Mouse (Mus musculus): Measurements from ENCODE around the gene Vmn1r210. TPM values are rescaled to one million over a fixed set of nuclear protein-coding genes. Genes with fewer than 3 reads are reported as not detected.
"Not testable (repeated sequence)": the region's sequence is repeated elsewhere in the genome, so short reads cannot be mapped to it uniquely, and the experiment has no call there.

The Vmn1r210 gene
- polyA plus RNA-seq, 1 experiment from 2014 or later, result not detected

DNA sequence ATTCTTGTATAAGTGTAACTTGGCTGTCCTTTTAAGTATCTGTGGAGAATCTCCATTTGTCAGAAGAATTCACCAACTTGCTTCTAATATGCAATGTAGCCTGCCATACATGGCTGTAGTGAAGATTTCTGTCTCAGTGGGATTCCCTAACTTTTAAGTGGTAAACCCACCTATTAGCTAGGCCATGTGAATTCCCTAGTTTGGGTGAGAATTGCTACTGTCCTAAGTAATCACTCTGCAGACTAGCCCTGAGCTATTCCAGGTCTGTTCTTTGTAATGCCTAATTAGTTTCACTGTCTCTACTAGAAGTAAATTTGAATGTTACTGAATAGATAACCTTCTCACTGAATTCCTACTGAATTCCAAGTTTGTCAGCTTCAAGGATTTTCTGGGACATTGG is 47.0 kb downstream of the Vmn1r210 start:
- ATAC-seq, result not testable (repeated sequence)

DNA sequence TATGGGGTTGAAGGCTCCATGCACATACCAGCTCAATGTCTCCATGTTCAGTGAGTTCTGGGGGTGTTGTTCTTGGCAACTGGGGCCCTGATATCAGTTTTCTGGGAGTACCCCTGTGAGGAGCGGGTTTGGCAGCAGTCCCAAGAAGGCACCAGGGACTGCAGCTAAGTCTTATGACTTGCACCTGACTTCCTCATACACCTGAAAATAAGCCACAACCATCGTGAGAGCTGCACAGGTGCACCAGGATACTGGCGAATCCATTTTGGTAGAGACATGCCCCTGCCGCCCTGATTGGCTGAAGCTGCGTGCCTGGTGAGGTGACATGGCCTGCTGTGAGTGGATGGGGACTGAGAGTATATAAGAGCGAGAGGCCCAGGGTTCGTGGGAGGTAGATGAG is 53.8 kb downstream of the Vmn1r210 start, which contains the start of gene Vmn1r208:
TSS of gene Vmn1r208 (minus strand) at position 101 of the 400 bp plus-strand sequence.
- H3K27me3 ChIP-seq (ENCODE audit: insufficient read depth, low read length); H3K9me3 ChIP-seq (ENCODE audit: low read length); H3K27ac ChIP-seq (ENCODE audit: low read depth); H3K9ac ChIP-seq (replicated peaks); ATAC-seq; H3K4me3 ChIP-seq (ENCODE audit: low read depth, low read length); H3K4me2 ChIP-seq (ENCODE audit: low read depth, low read length); DNase-seq; H3K36me3 ChIP-seq (replicated peaks; ENCODE audit: insufficient read depth, low read length); H3K4me1 ChIP-seq (ENCODE audit: insufficient read depth): not testable (repeated sequence)
- no CpG with 5 or more reads among the region's 7 CpGs for WGBS (ENCODE audit: insufficient replicate concordance)

More for the DNA sequence above, 47.0 kb downstream of the Vmn1r210 start:
- not testable (repeated sequence) for H3K36me3 ChIP-seq (replicated peaks; ENCODE audit: insufficient read depth, low read length); H3K4me2 ChIP-seq (ENCODE audit: low read depth, low read length); H3K4me3 ChIP-seq (ENCODE audit: low read depth, low read length); H3K4me1 ChIP-seq (ENCODE audit: insufficient read depth); DNase-seq; H3K9me3 ChIP-seq (ENCODE audit: low read length); H3K9ac ChIP-seq (replicated peaks); H3K27ac ChIP-seq (ENCODE audit: low read depth); H3K27me3 ChIP-seq (ENCODE audit: insufficient read depth, low read length)

Other genes starting within 250 kb of the Vmn1r210 start
- not detected in 2 replicates for gene Vmn1r205, start 238.3 kb downstream of the Vmn1r210 start, polyA plus RNA-seq (2015; fragmentation: Nextera tagmentation; extraction: Ambion mirVana)
- not detected in 2 replicates for gene Vmn1r206, start 207.1 kb downstream of the Vmn1r210 start, polyA plus RNA-seq (2015; fragmentation: Nextera tagmentation; extraction: Ambion mirVana)
- not detected in 2 replicates for gene Vmn1r207-ps, start 101.7 kb downstream of the Vmn1r210 start, polyA plus RNA-seq (2015; fragmentation: Nextera tagmentation; extraction: Ambion mirVana)
- not detected in 2 replicates for gene Vmn1r208, start 53.9 kb downstream of the Vmn1r210 start, polyA plus RNA-seq (2015; fragmentation: Nextera tagmentation; extraction: Ambion mirVana)
- gene Vmn1r209, start 21.7 kb downstream of the Vmn1r210 start, polyA plus RNA-seq (2015; fragmentation: Nextera tagmentation; extraction: Ambion mirVana), result not detected in 2 replicates
- not detected in 2 replicates for gene Vmn1r211, start 26.2 kb upstream of the Vmn1r210 start, polyA plus RNA-seq (2015; fragmentation: Nextera tagmentation; extraction: Ambion mirVana)
- gene Vmn1r212, start 52.9 kb upstream of the Vmn1r210 start, polyA plus RNA-seq (2015; fragmentation: Nextera tagmentation; extraction: Ambion mirVana), result not detected in 2 replicates
- not detected in 2 replicates for gene Vmn1r213, start 176.3 kb upstream of the Vmn1r210 start, polyA plus RNA-seq (2015; fragmentation: Nextera tagmentation; extraction: Ambion mirVana)
- gene Vmn1r214, start 199.1 kb upstream of the Vmn1r210 start, polyA plus RNA-seq (2015; fragmentation: Nextera tagmentation; extraction: Ambion mirVana), result not detected in 2 replicates
- not detected in 2 replicates for gene Vmn1r215, start 236.7 kb upstream of the Vmn1r210 start, polyA plus RNA-seq (2015; fragmentation: Nextera tagmentation; extraction: Ambion mirVana)

All from liver, postnatal 0 days (tissue).